Mouse (Mus musculus): ENCODE results near the gene Gm11020. TPM values are rescaled to one million over a fixed set of nuclear protein-coding genes. Genes with fewer than 3 reads are reported as not detected.
A peak's percentile ranks its signal among the peaks of the same experiment; 100 is the strongest.

The Gm11020 gene
- total and polyA plus RNA-seq, 2 experiments from 2014 or later = not detected

DNA sequence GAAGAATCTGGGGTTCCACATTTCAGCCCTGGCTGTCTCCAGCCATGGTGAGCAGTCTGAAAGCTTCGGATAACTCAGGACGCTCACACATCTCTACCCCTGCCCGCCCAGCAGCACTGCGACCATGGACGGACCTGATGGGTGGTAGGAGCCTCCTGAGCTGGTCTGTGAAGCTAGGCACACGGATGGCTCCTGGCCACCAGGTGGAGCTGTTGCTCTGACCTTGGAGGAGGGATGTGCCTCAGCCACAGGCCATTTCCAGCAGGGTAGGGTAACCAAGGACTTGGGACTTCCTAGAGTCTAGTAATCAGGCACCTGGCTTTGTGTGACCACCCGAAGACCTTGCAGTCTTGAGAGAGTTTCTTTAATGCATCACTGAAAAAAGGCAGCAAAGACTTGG is 22.6 kb downstream of the Gm11020 start:
- 11% methylated on average over 7 of the region's 7 CpGs for WGBS
- no peak overlapping the region for H3K4me2 ChIP-seq (ENCODE audit: low read depth)
- ATAC-seq (peak; percentile 60), DNase-seq (peak; percentile 86)
- H3K4me3 ChIP-seq (ENCODE audit: low read depth, low read length) = no peak overlapping the region
- H3K27ac ChIP-seq (ENCODE audit: low read depth, low read length) = no peak overlapping the region
- H3K9me3 ChIP-seq (ENCODE audit: low read length) = no peaks in the 10 kb centered on the region
- no peak overlapping the region for H3K9ac ChIP-seq
- H3K27me3 ChIP-seq (ENCODE audit: insufficient read depth, low read length) = no peaks in the 10 kb centered on the region
- TF ChIP-seq CTCF (IDR thresholded peaks at IDR 0.05; ENCODE audit: low read depth) = peak; percentile 95
- H3K36me3 ChIP-seq (ENCODE audit: insufficient read depth) = peaks cover 11% of the 10 kb centered on the region
- no peaks in the 10 kb centered on the region for H3K4me1 ChIP-seq (ENCODE audit: insufficient read depth)

DNA sequence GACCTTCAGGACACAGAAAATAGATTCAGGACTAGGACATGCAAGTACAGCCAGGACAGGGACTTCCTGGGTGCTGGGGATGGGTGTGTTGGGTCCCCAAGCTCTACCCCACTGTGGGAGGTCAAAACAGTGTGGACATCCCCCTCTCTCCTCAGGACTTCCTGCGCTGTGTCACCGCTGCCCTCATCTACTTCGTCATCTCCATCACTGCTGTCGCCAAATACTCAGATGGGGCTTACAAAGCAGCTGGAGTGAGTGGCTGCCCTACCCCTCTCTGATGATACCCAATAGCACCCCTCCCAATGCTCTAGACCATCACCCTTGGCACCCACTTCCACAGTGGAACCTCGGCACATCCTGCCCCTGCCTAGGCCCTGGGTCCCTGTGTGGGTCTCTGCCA is 23.3 kb downstream of the Gm11020 start:
- Histone ChIP-seq H3K4me3 (ENCODE audit: low read depth, low read length) (no peak overlapping the region), H3K27me3 (ENCODE audit: insufficient read depth, low read length) (no peaks in the 10 kb centered on the region), H3K9ac (no peak overlapping the region), H3K4me1 (ENCODE audit: insufficient read depth) (no peaks in the 10 kb centered on the region), H3K4me2 (ENCODE audit: low read depth) (no peak overlapping the region), H3K36me3 (ENCODE audit: insufficient read depth) (peaks cover 11% of the 10 kb centered on the region), H3K9me3 (ENCODE audit: low read length) (no peaks in the 10 kb centered on the region), H3K27ac (ENCODE audit: low read depth, low read length) (no peak overlapping the region)
- no peak for DNase-seq
- TF ChIP-seq CTCF (IDR thresholded peaks at IDR 0.05; ENCODE audit: low read depth) = no peak
- WGBS = 87% methylated on average over 5 of the region's 5 CpGs
- no peak for ATAC-seq

DNA sequence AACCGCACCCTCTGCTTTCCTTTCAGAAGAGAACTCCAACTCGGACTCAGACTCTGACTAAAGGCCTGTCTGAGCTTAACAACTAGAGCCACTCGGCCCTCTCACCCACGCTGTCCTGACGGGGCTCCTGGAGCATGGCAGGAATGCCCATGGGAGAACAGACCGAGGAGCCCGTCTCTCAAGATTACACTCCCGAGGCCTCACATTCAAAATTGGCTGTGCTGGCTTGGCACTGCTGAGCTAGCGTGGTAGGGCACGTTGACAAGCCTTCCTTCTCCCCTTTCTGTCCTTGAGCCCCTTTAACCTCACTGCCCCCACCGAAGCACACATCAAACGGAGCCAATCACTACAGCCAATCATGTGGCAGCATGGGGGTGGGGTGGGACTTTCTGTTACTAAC is 25.3 kb downstream of the Gm11020 start:
- ATAC-seq = no peak
- 64% methylated on average over 12 of the region's 12 CpGs for WGBS
- no peaks in the 10 kb centered on the region for H3K9me3 ChIP-seq (ENCODE audit: low read length)

DNA sequence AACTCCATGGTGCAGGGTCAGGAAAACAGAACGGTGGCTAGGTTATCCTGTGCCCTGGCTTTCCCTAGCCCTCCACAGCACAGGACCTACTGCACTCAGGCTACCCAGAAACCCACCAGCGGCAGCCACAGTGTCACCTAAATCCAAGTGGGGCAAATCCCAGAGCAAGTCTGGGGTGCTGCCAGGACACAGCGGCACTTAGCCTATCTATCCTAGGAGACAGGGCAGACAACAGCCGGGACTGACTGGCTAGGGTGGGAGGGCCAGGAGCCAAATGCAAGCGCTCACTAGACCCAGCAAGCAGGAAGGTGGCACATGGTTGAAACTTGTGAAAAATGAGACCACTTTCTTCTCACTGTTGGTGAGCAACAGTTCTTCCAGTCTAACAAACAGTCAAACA is 27.6 kb downstream of the Gm11020 start:
- TF ChIP-seq CTCF (IDR thresholded peaks at IDR 0.05; ENCODE audit: low read depth) = no peak
- Histone ChIP-seq H3K4me3 (ENCODE audit: low read depth, low read length) (no peak overlapping the region), H3K27ac (ENCODE audit: low read depth, low read length) (no peak overlapping the region), H3K27me3 (ENCODE audit: insufficient read depth, low read length) (no peaks in the 10 kb centered on the region), H3K36me3 (ENCODE audit: insufficient read depth) (peaks cover 13% of the 10 kb centered on the region), H3K4me1 (ENCODE audit: insufficient read depth) (no peaks in the 10 kb centered on the region), H3K9ac (no peak overlapping the region), H3K9me3 (ENCODE audit: low read length) (no peaks in the 10 kb centered on the region), H3K4me2 (ENCODE audit: low read depth) (no peak overlapping the region)
- DNase-seq (no peak), ATAC-seq (no peak)
- 74% methylated on average over 5 of the region's 5 CpGs for WGBS

More for the DNA sequence above, 25.3 kb downstream of the Gm11020 start:
- Histone ChIP-seq H3K4me3 (ENCODE audit: low read depth, low read length) (no peak overlapping the region), H3K9ac (no peak overlapping the region), H3K4me2 (ENCODE audit: low read depth) (no peak overlapping the region), H3K4me1 (ENCODE audit: insufficient read depth) (no peaks in the 10 kb centered on the region), H3K27ac (ENCODE audit: low read depth, low read length) (no peak overlapping the region), H3K27me3 (ENCODE audit: insufficient read depth, low read length) (no peaks in the 10 kb centered on the region), H3K36me3 (ENCODE audit: insufficient read depth) (peaks cover 13% of the 10 kb centered on the region)
- TF ChIP-seq CTCF (IDR thresholded peaks at IDR 0.05; ENCODE audit: low read depth) = no peak
- no peak for DNase-seq

DNA sequence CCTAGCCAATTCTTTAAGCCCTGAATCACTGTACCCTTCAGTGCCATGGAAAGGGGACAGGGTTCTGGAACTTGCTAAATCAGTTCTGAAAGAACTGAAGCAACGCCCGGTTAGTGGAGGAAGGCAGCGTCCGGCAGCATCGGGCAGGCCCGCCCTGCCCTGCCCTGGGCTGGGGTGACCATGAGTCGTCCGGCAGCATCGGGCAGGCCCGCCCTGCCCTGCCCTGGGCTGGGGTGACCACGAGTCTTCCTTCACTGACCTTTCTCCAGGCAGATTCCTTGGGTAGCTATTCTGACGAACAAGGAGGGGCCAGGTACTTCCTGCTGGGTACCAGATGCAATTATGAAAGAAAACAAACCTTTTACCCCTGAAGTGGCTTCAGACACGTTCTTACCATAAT is 28.7 kb downstream of the Gm11020 start:
- no peak for ATAC-seq
- 88% methylated on average over 13 of the region's 13 CpGs for WGBS

DNA sequence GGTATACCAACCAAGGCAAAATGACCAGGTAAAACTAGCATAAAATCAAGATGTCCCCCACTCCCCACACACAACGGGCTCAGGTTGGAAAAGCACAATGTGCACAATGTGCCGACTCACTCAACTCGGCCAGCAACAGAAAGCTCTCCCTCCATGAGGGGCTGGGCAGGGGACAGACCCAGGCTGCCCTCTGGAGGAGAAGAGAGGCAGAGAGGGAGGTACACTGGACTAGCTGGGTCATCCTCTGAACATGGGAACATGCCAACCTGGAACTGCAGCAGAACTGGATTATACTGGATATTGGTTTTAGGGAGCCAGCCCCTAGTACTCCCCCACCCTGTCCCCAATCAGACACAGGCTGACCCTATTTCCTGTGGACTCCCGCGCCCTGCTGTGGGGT is 31.8 kb downstream of the Gm11020 start:
- Histone ChIP-seq H3K9ac (no peak overlapping the region), H3K4me2 (ENCODE audit: low read depth) (no peak overlapping the region), H3K4me1 (ENCODE audit: insufficient read depth) (no peaks in the 10 kb centered on the region), H3K9me3 (ENCODE audit: low read length) (no peaks in the 10 kb centered on the region), H3K27ac (ENCODE audit: low read depth, low read length) (no peak overlapping the region), H3K36me3 (ENCODE audit: insufficient read depth) (peaks cover 27% of the 10 kb centered on the region), H3K27me3 (ENCODE audit: insufficient read depth, low read length) (no peaks in the 10 kb centered on the region), H3K4me3 (ENCODE audit: low read depth, low read length) (no peak overlapping the region)
- peak; percentile 52 for TF ChIP-seq CTCF (IDR thresholded peaks at IDR 0.05; ENCODE audit: low read depth)
- 53% methylated on average over 5 of the region's 5 CpGs for WGBS
- DNase-seq (no peak), ATAC-seq (peak; percentile 78; the same call in 1 of the 2 replicates)

More for the DNA sequence above, 28.7 kb downstream of the Gm11020 start:
- H3K9ac ChIP-seq = no peak overlapping the region
- H3K36me3 ChIP-seq (ENCODE audit: insufficient read depth) = peaks cover 22% of the 10 kb centered on the region
- no peak overlapping the region for H3K4me2 ChIP-seq (ENCODE audit: low read depth)
- H3K9me3 ChIP-seq (ENCODE audit: low read length) = no peaks in the 10 kb centered on the region
- TF ChIP-seq CTCF (IDR thresholded peaks at IDR 0.05; ENCODE audit: low read depth) = no peak
- H3K27me3 ChIP-seq (ENCODE audit: insufficient read depth, low read length) = no peaks in the 10 kb centered on the region
- DNase-seq = no peak
- H3K27ac ChIP-seq (ENCODE audit: low read depth, low read length) = no peak overlapping the region
- H3K4me3 ChIP-seq (ENCODE audit: low read depth, low read length) = no peak overlapping the region
- H3K4me1 ChIP-seq (ENCODE audit: insufficient read depth) = no peaks in the 10 kb centered on the region

DNA sequence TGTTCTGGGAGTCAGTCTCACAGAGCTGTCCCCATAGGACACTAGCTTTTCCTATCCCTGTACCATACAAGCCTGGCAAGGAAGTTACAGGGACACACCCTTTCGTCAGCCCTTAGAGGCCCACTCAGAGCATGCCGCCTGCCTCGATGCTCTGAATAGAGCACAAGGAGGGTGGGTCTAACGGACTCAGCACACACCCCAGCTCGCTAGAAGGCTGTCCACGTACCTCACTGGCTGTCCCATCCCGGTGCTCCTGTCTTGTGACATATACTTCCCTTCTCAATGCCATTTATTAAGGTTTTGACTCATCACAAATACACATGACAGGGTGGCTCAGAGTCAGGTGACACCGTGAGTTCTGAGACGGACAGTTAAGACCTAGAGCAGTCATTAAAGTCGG is 33.1 kb downstream of the Gm11020 start:
- DNase-seq (no peak), ATAC-seq (no peak)
- H3K27me3 ChIP-seq (ENCODE audit: insufficient read depth, low read length) = no peaks in the 10 kb centered on the region
- no peaks in the 10 kb centered on the region for H3K4me1 ChIP-seq (ENCODE audit: insufficient read depth)
- H3K27ac ChIP-seq (ENCODE audit: low read depth, low read length) = no peak overlapping the region
- no peak overlapping the region for H3K9ac ChIP-seq
- no peak overlapping the region for H3K4me3 ChIP-seq (ENCODE audit: low read depth, low read length)
- TF ChIP-seq CTCF (IDR thresholded peaks at IDR 0.05; ENCODE audit: low read depth) = no peak
- no peak overlapping the region for H3K4me2 ChIP-seq (ENCODE audit: low read depth)
- no peaks in the 10 kb centered on the region for H3K9me3 ChIP-seq (ENCODE audit: low read length)
- peaks cover 22% of the 10 kb centered on the region for H3K36me3 ChIP-seq (ENCODE audit: insufficient read depth)
- WGBS = 94% methylated on average over 10 of the region's 10 CpGs

DNA sequence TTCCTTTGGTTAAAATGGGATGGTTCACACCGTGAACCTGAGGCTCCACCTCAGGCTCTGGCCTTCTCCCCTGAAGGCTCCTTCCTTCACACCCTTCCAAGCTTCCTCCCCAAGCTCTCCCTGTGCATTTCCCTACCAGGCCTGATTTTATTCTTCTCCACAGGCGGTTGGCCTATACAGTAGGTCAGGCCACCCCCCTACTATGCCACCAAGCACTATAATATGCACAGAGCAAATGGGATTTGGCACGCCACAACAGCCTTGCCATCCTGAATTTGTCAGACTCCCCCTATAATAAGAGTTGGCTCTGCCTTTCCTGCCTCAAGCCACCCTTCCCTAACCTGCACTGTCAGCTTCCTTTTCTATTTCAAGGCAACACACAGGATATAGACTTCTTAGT is 37.3 kb downstream of the Gm11020 start:
- Histone ChIP-seq H3K36me3 (ENCODE audit: insufficient read depth) (peaks cover 20% of the 10 kb centered on the region), H3K9ac (no peak overlapping the region), H3K4me3 (ENCODE audit: low read depth, low read length) (no peak overlapping the region), H3K27ac (ENCODE audit: low read depth, low read length) (no peak overlapping the region), H3K9me3 (ENCODE audit: low read length) (no peaks in the 10 kb centered on the region), H3K4me1 (ENCODE audit: insufficient read depth) (no peaks in the 10 kb centered on the region), H3K4me2 (ENCODE audit: low read depth) (no peak overlapping the region), H3K27me3 (ENCODE audit: insufficient read depth, low read length) (no peaks in the 10 kb centered on the region)
- ATAC-seq (no peak), DNase-seq (no peak)
- 83% methylated on average over 3 of the region's 3 CpGs for WGBS
- TF ChIP-seq CTCF (IDR thresholded peaks at IDR 0.05; ENCODE audit: low read depth) = no peak
